Mouse (Mus musculus) left cerebral cortex, postnatal 10 days (tissue): Measurements from ENCODE around the gene Slc25a41. TPM values are rescaled to one million over a fixed set of nuclear protein-coding genes. Genes with fewer than 3 reads are reported as not detected.
"Not testable (repeated sequence)": the region's sequence is repeated elsewhere in the genome, so short reads cannot be mapped to it uniquely, and the experiment has no call there.

Experiments
- DNase-seq, 2 experiments: peaks; one replicate each; pipeline ENCODE4 v3.0.0; 2021 to 2022; ENCODE audit warnings: low spot score in 2 of 2, mixed read lengths in 1 of 2; ENCODE audit errors: extremely low spot score in 1 of 2
- intact Hi-C: fragments of 180-260 bp; cut with DNase I; formaldehyde crosslinking; loops from one replicate; pipeline ENCODE4 v1.15.1; 2025
- total RNA-seq, 2 experiments: library from RNA; stranded (reverse); gene quantifications; 2 replicates each; pipeline ENCODE4 v1.2.3; 2021

Slc25a41 gene
- total RNA-seq, 2 experiments from 2014 or later: 0.28 TPM; not detected in 1

DNA sequence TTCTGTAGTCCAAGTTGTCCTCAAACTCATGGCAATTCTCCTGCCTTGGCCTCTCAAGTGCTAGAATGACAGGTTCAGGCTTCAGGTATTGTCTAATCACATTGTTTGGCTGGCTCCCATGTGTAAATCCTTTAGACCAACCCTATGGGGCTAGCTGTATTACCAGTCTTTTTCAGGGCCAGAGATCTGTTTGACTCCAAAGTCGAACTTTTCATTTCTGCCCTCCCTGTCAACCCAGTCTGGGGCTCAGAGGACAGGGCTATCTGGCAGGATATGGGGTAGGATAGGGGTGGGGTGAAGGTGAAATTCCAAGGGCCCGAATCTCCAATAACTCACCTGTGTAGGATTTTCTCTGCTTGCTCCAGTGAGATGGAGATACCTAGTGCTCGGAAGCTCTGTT is 14.8 kb upstream of the Slc25a41 start:
- no peak for DNase-seq
- intact Hi-C loops: no loop called here

DNA sequence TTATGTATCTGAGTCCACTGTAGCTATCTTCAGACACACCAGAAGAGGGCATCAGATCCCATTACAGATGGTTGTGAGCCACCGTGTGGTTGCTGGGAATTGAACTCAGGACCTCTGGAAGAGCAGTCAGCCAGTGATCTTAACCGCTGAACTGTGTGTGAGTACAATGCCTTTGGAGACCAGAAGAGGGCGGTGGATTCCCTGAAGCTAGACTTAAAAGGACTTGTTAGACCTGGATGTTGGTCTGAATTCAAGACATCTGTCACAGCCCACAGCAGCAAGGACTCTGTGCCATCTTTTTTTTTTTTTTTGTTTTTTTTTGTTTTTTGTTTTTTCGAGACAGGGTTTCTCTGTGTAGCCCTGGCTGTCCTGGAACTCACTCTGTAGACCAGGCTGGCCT is 10.2 kb upstream of the Slc25a41 start:
- intact Hi-C loops, DNase-seq: not testable (repeated sequence)

DNA sequence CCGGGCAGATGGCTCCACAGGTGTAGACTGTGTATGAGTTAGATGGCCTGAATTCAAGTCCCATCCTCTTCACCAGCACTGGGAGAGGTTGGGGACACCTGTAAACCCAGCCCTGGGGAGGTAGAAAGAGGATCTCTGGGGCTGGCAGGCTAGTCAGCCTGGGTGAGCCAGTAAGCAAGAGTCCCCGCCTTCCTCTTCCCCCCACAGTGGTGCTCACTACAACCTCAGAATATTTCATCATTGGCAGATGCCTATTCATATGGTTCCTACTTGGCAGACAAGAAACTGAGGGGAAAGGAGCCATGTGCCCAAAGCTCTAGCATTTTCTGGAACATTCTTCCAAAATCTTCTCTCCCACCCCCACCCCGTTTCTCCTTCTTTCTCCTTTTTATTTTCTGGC is 7.4 kb upstream of the Slc25a41 start:
- intact Hi-C loops: no loop called here
- no peak for DNase-seq

DNA sequence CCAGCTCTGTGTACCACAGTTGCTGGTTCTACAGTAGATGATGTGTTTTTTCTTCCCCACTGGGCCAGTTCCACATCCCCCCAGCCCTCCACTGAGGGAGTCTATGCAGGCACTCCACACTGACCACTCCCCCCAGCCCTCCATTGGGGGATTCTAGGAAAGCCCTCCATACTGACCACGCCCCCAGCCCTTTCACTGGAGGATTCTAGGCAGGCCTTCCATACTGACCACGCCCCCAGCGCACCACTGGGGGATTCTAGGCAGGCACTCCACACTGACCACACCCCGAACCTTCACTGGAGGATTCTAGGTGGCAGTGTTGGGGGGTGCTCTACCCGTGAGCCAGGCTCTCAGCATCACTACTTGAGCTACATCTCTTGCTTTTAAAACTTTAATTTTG is 6.0 kb upstream of the Slc25a41 start:
- intact Hi-C loops: no loop called here
- DNase-seq: peak in 1 of 2 experiments; percentile 74

DNA sequence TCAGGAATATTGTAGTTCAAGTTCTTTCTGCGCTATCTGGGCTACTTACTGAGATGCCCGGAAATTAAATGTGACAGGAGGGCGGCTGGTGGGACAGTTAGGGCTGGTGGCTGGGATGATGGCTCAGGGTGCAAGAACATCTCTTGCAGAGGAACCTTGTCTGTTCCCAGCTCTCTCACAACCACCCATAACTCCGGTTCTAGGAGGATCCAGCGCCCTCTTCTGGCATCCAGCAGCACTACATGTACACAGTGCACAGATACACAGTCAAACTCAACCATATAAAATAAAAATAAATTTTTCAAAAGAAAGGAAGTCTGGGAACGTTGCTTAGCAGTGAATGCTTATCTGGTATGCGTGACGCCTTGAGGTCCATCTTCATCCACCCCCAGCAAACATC is 2.5 kb downstream of the Slc25a41 start:
- intact Hi-C loops: no loop called here
- no peak for DNase-seq

DNA sequence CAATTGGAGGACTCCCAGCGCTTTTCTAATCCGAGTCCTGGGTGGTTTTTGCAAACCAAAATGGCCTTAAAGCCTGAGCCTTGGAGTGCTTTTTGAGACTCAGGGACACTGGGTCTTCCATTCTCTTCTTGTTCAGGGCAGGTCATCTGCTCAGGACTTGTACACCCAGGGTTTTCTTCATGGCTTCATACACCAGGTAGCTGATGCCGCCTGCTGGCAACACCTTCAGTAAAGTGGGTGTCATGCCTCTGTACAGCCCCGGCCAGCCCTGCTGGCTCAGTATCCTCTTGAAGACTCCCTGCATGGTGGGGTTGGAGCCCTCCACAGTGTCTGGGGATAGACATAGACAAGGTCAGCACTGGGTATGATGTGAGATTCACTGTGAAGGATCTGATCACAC is 8.6 kb downstream of the Slc25a41 start:
- DNase-seq: no peak
- intact Hi-C loops: no loop called here

DNA sequence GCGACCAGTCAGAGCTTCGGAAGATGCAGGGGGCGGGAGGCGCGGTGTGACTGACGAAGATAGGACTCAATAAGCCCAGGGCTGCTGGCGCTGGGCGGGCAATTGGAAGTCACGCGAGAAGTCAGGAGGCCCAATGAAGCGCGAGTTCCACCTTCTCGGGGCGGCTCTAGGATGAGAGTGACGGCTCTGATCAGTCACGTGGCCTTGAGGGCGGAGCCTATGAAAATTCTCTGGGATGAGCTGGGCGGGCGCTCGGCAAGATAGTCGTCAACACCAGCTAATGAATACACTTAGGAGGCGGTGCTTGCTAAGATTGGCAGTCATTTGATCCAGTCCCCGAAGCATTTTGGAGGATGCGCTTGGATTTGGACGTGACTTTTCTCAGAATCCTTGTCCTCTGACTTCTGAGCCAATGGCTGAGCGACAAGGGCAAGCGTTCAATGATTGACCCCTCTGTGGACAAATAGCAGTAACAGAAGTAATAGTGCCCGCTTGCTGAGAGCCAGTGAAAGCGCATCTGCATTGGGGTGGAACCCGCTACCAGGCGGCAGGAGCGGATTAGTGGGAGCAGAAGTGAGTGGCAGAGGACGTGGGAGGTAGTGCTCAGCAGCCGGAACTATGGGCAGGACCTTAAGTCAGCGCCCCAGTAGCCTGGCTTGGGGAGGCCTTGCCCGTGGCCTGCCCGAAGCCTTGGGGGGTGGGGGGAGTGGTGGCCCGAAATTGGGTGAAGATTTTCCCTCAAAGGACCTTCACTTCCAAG is 9.6 kb downstream of the Slc25a41 start:
- intact Hi-C loops: no loop called here
- peak; percentile 100 for DNase-seq

DNA sequence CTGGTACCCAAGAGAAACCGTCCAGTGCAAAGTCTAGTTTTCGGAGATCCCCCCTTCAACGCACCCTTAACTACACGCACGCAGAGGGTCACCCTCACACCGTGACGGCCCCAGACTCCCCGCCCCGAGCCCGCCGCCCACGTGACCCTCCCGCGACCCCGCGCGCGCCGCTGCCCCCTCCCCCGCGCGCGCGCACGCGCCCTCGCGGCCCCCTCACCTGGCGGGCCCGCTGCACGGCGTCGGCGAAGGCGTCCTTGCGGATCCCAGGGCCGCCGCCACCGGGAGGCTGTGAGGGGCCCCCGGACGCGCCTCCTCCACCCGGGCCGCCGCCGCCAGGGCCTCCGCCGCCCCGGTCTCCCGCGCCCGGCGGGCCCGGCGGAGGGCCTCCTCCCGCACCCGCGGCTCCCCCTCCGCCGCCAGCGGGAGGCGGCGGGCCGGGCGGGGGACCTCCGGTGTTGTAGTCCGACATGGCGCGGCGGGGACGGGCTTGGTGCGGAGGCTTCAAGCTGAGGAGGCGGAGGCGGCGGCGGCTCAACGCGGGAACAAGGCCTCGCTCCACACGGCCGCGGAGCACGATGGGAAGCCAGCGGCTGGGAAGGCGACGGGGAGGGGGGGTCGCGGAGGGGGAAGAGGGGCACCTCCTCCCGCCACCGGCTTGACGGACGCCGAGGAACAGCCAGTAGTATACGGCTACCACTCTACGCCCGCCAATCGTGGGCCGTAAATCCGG is 10.4 kb downstream of the Slc25a41 start, which contains the start of gene Khsrp:
Gene Khsrp, minus strand, starts transcription at position 592 of the 730 bp plus-strand sequence.
- intact Hi-C loops: no loop called here
- DNase-seq: peak in 1 of 2 experiments; percentile 80

DNA sequence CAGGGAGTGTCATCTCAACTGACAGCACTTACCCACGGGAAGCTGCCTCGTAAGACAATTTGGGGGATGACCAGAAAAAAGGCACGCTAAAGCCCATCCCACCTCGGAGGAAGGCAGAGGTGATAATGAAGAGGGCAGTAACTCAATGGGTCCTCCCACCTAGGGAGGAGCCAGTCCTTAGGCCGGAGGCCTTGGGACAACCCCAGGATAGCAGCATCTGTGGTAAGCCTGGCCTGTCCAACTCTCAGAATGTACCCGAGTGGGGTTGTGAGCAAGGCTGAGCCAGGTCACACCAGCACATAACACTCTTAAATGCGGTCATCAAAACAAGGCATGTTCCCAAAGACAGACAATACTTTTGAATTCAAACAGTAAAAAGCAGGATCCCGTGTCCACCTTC is 11.8 kb downstream of the Slc25a41 start:
- intact Hi-C loops: no loop called here

DNA sequence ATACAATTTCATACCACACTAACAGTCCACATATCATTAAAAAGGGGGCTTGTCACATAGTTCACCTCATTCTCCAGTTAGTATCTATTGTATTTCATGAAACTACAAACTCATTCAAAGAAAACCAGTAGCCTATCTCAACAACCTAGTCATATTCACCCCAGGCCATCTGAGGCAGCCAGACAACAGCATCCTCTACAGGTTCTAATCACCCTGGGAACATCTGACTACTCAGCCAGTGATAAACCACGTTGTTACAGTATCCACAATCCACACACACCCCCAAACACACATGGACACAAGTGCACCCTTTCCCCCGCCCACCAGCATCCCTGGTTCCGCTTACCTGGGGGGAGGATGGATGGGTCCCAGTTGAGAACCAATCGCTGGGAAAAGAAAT is 14.0 kb downstream of the Slc25a41 start:
- intact Hi-C loops: no loop called here
- no peak for DNase-seq

More for the DNA sequence above, 11.8 kb downstream of the Slc25a41 start:
- DNase-seq: peak in 1 of 2 experiments; percentile 24

DNA sequence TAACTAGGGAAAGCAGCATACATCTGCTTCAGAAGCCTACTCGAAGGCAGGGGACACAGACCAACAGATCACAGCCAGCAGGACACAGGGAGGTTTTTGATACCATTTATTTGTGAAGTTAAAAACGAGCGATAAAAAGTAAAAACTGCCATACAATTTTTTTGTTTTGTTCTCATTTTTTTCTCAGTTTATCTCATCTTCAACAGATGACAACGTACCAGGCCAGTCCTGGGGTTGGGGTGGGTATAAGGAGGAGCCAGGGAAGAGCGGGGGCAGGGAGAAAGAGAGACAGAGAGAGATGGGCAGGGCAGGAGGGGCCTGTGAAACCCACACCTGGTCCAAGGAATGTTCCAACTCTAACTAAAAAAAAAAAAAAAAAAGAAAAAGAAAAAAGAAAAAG is 20.5 kb downstream of the Slc25a41 start:
- DNase-seq: no peak
- intact Hi-C loops: no loop called here

DNA sequence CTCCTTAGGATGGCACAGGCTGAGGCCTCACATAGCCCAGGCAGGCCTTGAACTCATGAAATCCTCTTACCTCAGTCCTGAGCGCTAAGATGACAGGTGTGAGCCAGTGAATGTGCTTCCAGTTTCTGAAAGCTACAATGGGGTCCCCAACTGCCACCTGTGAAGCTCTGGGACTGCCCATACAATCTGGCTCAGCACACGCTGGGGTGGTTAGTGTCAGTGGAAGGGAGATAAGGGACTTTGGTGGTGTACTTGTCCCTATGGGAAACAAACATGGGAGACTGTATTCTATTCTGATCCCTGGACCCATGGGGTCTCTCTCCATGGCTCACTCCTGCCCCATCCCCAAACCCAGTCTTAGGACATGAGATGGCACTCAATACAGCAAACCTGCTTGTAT is 21.8 kb downstream of the Slc25a41 start:
- intact Hi-C loops: no loop called here
- no peak for DNase-seq

DNA sequence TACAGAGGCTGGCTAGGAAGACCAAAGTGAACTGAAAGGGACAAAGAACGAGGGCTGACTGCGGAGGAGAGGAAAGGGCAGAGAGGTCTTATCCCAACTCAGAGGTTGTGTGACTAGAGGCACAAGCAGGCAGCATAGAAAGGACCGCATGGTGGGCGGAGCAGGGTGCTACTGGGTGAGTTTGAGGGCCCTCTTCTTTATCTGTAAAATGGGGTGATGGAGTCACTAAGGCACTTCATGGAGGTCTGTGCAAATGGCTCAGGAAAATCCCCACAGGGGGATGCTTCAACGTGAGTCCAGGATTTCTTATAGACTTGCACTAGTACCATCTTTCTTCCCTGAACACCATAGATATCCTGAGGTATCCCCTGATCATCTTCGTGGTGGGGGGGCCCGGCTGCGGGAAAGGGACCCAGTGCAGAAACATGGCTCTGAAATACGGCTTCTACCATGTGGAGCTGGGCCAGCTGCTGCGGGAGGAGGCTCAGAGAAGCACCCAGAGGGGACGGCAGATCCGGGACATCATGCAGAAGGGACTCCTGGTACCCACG is 29.1 kb downstream of the Slc25a41 start:
- DNase-seq: no peak
- intact Hi-C loops: no loop called here

DNA sequence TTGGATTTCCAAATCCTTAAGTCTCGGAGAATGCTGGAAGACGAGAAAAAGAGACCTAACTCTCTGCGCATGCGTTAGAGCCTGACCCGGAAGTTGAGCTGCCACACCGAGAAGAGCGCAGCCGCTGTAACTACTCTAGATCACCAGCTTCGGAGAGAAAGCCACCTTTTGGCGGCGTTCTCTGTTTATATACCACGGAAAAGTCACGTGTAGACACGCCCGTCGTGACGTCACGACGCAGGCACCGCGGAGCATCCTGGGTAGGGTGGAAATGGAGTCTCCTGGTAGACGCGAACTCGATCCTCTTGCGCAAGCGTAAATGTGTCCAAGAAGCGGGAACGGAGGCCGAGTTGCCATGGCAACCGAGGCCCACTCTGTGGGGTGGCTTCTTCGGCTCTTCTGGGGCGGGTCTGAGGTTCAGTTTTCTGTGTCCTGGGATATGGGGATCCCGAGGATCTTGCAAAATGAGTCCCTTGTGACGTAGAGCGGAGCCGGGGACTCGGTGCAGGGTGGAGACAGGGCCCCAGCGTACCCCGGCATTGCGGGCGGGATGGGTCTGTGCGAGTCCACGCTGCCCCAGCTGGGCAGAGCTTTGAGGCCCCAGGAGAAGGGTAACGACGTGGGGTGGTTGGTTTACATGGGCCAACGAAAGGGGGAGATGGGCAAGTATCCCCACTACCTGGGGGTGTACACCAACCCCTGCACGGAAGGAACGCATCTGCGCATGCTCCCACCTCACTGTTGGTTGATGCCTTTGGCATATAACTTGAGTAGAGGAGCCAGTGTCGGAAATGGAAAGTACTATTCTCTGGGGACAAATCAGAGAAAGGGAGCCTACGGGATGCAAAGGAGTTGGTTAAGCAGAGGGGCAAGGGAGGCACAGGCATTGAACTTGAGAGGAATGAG is 30.0 kb downstream of the Slc25a41 start, which contains the start of the genes Gtf2f1 and Gm17949:
Gene Gtf2f1, minus strand, starts transcription at position 53 of the 906 bp plus-strand sequence.
Gene Gm17949, plus strand, starts transcription at position 234 of the 906 bp plus-strand sequence.
- intact Hi-C loops: no loop called here
- peak; percentile 95 to 96 for DNase-seq

DNA sequence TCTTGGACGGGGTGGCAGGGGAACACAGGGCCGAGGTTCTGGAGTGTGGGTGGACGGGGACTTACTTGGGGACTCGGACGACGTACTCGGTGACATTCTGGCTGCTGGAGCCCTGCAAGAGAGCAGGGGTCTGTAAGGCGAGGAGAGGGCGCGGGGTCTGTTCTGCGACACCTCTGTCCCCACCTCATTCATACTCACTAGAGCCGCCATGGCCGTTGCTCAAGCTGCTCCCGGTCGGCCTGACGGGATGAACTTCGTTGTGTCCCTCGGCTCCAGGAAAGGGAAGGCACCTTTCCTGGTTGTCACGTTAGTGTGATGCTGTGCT is 30.6 kb downstream of the Slc25a41 start:
- intact Hi-C loops: no loop called here
- no peak for DNase-seq

DNA sequence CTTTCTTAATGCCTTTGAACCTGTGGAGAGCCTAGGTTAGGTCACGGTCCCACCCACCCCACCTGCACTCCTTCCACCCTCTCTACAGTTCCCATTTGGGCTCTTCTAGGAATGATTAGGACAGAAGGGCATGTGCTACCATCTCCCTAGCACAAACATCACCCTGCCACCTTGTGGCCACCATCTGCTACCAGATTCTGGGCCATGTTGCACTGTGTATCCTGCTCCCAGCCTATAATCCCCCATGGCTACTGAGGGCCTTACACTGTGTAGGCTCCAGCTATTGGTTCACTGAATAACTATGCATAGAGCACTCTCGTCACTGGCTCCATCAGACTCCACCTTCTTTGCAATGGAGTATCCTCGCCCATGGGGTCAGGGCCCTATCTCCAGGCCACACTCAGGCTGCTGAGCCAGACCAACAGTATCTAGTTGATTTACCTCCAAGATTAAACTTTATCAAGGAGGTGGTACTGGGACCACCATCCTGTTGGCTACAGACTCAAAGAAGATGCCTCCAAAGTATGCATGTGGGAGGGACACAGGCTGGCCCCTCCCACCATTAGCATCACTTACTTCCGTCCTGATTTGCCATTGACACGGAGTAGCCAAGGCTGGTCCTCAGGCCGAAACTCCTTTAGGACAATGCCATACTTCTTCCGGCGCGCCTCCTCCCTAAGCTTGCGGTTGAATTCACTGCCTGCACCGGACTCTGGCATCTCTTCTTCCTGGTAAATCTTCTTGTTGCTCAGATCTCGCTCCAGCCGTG is 34.1 kb downstream of the Slc25a41 start:
- intact Hi-C loops: no loop called here

DNA sequence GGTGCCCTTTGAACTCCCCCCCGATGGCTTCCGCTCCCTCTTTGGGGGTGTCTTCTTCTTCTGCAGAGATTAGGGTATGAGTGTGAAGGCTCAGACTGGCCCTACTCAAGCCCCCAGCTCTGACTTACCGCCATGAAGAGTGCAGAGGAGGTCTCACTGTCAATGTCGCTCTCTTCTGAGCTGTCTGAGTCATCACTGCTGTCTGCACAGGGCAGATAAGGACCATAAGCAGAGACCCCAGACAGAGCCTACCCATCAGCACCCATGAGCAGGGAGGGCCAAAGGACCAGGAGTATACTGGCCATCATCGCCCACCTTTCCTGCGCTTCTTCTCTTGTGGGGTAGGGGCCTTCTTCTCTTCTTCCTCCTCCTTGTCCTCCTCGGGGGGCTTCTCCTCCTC is 37.5 kb downstream of the Slc25a41 start:
- intact Hi-C loops: no loop called here
- no peak for DNase-seq

More for the DNA sequence above, 34.1 kb downstream of the Slc25a41 start:
- no peak for DNase-seq

DNA sequence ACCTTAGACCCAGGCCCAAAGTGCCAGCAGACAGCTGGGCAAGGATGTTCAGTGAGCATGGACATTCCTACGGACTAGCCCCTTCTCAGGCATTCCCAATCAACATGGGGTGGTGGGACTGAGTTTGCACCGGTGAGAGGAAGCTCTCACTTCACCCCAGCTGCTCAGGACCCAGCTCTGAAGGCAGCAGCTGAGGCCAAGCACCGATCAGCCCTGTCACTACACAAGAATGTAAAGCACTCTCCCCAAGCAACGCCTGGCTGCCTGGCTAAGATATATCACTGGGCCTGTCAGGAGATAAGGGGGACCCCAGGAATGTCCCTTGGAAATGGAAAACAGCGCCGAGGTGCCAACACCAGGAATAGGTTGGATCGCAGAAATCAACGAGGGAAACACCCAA is 40.2 kb downstream of the Slc25a41 start:
- intact Hi-C loops: no loop called here

More for the DNA sequence above, 40.2 kb downstream of the Slc25a41 start:
- no peak for DNase-seq
